Mouse (Mus musculus) kidney, postnatal 10 days (tissue): ENCODE measurements around the gene Slc38a11.

Source experiments
- DNase-seq: peaks from one replicate; pipeline ENCODE4 v3.0.0; 2021; ENCODE audit warnings: mixed read lengths

Gene Slc38a11

DNA sequence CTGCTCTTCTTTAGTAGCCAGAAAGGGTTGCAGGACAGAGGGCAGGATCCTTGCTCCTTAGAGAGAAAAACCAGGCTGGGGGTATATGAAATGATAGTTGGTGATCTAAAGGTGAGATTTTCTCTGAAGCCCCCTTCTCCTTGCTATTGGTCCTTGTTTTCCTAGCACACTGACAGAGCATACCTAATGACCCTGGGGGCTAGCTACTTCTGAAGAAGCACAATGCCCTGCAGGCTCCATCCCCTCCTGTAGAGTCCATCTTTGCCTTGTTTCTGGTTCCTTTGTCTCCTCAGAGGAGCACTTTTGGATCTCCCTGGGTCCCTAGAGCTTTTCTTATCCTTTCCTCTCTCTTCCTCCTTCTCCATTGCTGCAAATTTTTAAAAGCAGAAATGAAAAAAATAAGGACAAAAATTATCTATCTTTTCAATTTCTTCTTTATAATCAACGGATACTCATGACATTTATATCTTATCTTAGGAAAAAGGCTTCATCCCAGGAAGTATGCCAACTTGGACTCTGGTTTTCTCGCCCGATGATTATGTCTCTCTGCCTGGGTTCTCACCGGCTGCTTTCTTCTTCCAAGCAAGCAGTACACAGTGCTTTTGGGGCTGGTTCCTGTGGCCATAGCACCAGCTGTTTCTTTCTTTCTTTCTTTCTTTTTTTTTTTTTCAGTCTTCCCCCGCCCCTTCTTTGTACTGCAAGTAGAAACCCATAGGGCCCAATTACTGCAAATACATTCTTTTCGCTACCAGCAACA is 41.7 kb downstream of the Slc38a11 start:
- no peak for DNase-seq

- peak; percentile 50 for DNase-seq
Observed at GRCm38 (mm10) chr2:65320975-65321374, 42.9 kb downstream of the Slc38a11 start.

GRCm38 (mm10) chr2:65316721-65317120 is 47.1 kb downstream of the Slc38a11 start:
- DNase-seq, result no peak

GRCm38 (mm10) chr2:65311250-65311649 is 52.6 kb downstream of the Slc38a11 start:
- DNase-seq, result no peak

DNA sequence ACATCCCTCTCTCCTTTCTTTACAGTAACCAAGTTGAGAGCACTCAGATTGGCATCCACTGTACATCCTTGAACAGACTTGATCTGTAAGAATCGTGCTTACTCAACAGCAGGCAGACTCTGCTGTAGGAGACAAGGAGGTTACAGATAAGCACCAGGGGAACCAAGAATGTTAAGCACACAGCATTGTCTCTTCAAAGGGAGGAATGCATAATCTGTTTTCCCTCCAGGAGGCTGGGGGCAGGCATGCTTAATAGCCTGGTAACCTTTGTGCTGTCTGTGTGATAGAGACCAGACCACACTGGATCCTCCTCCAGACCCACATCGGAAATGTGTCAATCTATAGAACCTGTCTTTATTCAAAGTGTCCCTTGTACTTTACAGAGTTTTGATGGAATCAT is 67.3 kb downstream of the Slc38a11 start:
- no peak for DNase-seq

DNA sequence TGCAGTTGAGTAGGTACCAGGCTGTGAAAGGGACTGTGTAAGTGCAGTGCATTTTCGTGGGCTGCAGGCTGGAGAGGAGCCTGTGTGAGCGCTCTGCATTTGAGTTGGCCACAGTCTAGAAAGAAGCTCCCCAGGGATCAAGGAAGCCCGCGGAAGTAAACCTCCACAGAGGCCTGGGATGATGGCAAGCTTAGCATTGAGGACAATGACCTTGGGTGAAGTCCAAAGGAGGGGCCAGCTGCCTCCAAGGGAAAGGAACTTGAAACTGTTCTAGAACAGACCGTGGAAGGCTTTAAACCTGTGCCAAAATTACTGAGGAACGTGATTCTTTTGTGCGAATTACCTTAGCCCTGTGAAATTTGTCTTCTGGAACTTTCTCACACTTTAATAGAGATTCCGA is 69.7 kb downstream of the Slc38a11 start:
- peak; percentile 50 for DNase-seq

DNA sequence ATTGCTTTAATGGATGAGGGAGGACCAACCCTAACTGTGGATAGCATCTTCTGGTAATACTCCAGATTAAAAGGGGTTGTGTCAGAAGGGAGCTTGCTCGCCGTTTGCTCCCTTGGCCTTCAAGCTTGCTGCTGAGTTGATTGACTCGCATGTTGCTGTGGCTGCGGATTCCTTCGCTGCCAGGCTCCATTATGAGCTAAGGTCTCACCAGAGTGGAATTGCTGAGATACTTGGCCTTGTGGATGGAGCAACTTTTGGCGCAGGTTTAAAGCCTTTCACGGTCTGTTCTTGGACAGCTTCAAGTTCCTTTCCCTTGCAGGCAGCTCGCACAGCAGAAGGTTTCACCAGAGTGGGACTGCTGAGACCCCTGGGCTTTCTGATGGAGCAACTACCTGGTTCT is 70.4 kb downstream of the Slc38a11 start:
- no peak for DNase-seq

- DNase-seq, result no peak
Observed at GRCm38 (mm10) chr2:65289721-65290120, 74.1 kb downstream of the Slc38a11 start.

DNA sequence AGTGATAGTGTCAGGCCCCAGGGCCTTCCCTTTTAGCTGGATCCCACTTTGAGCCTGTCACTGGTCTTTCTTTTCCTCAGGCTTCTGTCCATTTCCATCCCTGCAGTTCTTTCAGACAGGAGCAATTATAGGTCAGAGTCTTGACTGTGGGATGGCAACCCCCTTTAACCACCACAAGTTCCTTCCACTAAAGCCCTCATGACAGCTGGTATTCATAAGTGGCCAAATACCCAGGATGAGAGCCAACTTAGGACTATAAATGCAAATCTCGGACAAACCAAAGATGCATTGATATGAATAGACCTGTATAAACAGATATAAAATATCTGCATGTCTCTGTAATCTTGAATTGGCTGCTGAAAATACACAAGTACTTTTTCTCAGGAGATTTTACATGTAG is 75.1 kb downstream of the Slc38a11 start:
- no peak for DNase-seq

- peak; percentile 21 for DNase-seq
Observed at GRCm38 (mm10) chr2:65285380-65285779, 78.5 kb downstream of the Slc38a11 start.

- DNase-seq, result no peak
Observed at GRCm38 (mm10) chr2:65282979-65283378, 80.9 kb downstream of the Slc38a11 start.

- DNase-seq, result peak; percentile 30
Observed at GRCm38 (mm10) chr2:65279029-65279690, 84.7 kb downstream of the Slc38a11 start.

GRCm38 (mm10) chr2:65275443-65276061 is 88.3 kb downstream of the Slc38a11 start:
- DNase-seq, result no peak

DNA sequence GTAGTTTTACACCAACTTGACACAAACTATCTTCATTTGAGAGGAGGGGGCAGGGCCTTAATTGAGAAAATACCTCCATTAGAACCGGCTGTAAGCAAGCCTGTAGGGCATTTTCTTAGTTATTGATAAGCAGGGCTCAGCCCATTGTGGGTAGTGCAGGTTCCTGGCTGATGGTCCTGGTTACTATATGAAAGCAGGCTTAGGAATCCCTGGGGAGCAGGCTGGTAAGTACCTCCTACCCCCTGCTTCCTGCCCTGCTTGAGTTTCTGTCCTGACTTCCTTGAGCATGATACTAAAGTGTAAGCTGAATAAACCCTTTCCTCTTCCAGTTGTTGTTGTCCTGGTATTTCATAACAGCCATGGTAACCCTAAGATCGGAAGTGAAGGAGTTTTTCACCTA is 89.9 kb downstream of the Slc38a11 start:
- DNase-seq, result no peak

DNA sequence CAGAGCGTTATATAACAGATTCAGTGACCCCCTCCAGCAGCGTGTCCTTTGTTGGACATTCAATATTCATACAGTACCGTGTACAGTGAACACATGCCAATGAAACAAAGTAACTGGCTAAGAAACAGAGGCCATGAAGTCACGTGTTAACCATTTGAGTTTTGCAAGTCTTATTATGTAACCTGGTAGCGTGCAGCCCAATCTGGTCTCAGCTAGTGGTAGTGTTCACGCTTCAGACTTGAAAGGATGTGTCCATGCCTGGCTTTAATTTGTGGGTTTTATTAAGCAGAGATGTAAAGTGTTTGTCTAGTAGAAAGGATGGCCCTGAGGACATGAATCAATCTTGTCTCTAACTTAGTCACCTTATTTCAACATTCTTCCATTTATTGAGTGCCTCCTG is 95.1 kb downstream of the Slc38a11 start:
- no peak for DNase-seq

GRCm38 (mm10) chr2:65267834-65268233 is 96.0 kb downstream of the Slc38a11 start:
- no peak for DNase-seq

GRCm38 (mm10) chr2:65266576-65267299 is 97.1 kb downstream of the Slc38a11 start:
- DNase-seq, result no peak
